Mouse (Mus musculus) spleen, postnatal 14 days (tissue): ENCODE data around the gene Zp1.

Experiments
- DNase-seq, 2 experiments: peaks; one replicate each; pipeline ENCODE4 v3.0.0; 2021 to 2022; ENCODE audit warnings: low spot score in 2 of 2

The Zp1 gene

DNA sequence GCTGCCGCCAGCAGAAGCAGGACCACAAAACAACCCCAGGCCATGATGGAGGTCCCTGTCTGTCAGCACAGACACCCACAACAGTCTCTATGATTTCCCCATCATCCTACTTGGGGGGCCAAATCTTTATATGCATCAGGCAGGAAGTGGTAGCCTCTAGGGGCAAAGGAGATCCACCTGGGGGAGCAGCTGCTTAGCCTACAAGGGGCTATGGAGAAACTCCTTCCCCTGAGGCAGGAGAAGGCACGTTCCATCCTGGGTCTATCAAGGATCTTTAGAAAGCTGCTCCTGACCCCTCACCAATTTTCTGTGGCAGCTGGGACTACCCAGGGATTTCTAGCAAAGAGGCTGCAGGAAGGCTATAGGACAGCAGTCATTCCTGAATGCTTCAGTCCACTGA, at the start of gene Zp1:
TSS of gene Zp1 (minus strand) at position 101 of the 400 bp plus-strand sequence.
- DNase-seq, result no peak

DNA sequence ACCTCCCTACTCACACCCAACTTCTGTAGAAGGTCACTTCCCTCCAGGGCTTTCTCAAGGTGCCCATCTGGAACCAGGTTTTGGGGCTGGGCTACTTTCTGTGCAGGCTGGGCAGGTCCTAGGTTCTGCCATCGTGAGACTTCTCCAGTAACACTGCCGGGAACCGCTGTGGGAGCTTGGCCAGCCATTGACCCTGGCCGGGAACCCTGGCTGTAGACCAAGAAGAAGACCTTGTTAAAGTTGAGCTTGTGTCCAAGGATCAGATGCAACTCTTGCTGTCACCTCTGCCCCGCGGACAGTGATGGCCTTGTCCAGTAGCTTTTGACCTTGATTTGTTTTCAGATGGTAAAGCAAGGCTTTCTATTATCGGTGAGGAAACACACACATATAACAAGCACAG, 48.1 kb upstream of the Zp1 start:
- no peak for DNase-seq

DNA sequence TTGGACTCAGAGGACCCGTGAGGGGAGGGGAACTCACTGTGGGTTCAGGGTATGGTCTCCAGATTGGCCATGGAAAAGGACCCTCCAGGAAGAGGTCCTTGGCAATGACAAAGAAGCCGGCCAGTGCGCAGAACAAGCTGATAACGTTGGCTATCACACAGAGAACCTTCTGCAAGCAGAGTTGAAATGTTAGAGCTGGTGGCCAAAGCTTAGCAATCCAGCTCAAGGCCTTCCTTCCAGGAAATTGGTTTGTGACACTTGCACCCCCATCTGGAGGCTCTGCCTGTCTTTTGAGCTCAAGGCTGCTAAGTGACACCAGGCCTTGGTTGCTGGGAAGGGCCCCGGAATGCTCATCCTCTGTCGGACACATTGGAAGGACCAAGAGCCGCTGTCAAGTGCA, 45.3 kb upstream of the Zp1 start:
- no peak for DNase-seq

DNA sequence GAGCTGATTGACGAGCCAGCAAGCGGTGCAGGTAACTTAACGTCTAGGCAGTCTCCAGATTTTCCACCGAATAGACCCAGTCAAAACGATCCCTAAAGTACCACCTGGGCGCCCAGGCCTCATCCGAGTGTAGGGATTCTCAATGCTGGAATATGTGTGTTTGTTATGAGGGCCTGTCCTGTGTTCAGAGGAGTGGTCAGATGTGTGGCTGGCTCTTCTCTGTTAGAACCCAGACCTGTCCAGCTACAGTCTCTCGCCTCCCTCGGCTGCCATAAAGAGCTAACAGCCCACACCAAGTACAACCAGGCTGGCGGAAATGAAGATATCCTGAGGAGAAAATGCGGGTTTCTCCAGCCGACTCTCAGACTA, 39.5 kb upstream of the Zp1 start:
- DNase-seq, result no peak

DNA sequence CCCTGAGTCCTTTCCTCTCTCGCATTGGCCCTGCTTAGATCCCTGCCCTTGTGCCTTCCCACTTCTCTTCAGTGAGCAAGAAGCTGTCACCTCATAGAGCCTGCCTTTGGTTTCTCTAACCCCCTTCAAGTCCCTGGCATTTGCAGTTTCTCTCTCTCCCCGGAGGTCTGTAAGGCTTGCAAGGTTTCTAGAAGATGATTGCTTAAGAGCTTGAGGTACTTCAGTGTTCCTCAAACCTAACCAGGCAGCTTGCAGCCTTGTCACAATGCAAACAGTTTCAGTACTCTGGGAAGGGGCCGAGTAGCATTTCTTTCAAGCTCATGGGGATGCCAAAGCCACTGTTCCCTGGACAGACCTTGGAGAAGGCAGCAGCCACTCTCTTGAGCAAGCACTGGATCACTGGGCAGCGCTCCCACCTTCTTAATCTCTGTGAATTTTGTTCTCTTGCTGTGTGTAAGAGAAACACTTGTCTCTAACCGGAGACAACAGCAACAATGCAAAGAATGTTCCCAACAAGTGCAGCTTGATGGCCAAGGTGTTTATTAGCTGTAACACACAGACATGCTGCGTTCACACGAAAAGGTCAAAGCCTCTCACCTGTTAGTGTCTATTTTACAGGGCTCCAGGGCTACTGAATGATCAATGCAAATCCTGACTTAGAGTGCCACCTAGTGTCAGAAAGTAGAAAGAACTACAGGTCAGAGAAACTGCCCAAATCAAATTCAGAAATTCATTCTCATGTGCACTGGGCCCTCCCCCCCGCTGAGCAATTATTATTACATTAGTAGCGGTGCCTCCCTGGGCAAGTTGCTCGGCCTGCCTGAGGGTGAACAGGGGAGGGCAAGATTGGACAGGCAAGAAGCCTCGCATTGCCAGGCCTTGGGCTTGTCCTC, 38.9 kb upstream of the Zp1 start:
- DNase-seq, result peak in 1 of 2 experiments; percentile 29

DNA sequence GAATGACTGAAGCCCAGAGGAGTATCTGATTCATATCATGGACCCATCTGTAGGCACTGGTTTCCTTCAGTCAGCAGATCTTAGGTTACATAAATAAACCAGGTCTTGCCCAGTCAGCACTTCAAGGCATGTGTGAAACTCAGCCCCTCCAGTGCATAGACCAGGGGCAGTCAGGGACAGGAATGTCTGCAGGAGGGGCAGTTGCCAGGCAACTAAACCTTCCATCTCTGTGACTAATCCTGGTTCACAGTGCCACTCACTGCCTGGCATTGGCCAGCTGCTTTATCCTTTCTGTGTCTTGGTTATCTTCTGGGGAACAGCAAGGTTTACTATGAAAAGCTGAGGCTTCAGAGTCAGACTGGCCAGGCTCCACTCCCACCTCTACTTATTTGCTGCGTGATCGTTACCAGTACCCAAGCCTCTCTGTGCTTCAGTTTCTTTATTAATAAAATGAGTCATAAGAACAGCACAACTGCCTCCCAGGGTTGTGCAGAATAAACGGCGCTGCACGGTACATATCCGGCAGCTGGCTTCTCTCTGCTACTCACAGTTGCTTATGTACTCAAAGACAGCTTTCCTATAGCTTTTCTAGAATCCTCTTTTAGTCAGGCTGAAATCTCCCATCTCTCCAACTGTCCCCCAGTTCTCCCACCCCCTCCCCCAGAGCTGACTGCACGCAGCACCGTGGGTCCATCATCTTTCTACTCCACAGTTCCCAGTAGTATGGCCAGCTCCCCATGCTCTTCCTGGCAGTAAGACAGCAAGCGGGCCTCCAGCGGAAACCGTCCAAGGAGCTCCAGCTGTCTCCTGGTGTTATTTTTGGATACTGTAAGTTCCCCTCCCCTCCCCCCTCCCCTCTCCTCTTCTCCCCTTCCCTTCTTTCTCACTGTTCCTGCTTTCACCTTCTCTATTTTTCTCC, 31.8 kb upstream of the Zp1 start:
- DNase-seq, result no peak

DNA sequence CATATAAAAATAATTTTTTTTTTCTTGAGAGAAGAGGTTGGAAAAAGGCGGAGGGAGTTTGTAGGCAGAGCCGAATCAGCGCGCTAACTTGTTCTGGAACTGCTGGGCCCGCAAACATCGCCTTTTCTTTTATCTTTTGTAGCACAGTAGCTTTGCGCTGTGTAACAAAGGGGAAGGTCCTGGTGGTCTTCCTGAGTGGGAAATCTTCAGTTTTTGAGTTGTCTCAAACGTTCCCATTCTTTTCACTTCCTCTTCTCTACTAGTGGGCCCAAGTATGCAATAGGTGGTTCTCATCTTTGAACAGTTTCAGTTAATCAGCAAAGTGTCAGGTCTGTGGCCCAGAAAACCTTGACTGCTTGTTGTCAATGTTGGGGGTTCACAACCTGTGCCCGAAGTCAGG, 29.1 kb upstream of the Zp1 start:
- DNase-seq, result no peak

DNA sequence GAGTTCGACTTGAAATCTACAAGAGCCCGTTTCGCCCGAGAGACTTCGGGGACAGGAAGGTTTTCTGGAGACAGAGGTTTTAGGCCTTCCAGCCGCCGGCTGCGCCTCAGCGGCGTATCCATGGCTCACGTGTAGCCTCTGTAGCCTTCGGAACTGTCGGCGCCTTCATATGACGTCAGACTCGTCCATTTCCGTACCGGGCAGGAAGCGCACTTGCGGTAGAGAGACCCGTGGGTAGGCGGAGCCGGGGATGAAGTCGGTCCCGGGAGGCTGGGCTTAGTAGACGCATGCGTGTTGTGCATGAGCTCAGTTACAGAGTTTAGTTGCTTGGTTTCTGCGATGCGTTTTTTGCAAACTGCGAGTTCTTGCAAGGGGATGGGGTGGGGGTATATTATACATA, 28.7 kb upstream of the Zp1 start, which contains the start of gene Ccdc86:
TSS of gene Ccdc86 (minus strand) at position 155 of the 400 bp plus-strand sequence.
- DNase-seq, result peak; percentile 81 to 93

GRCm38 (mm10) chr19:10948416-10948815, 28.0 kb upstream of the Zp1 start:
- DNase-seq, result no peak

- no peak for DNase-seq
Observed at GRCm38 (mm10) chr19:10947219-10947618, 26.8 kb upstream of the Zp1 start.

- DNase-seq, result no peak
Observed at GRCm38 (mm10) chr19:10946506-10946905, 26.1 kb upstream of the Zp1 start.

GRCm38 (mm10) chr19:10943955-10944354, 23.5 kb upstream of the Zp1 start:
- DNase-seq, result no peak

- no peak for DNase-seq
Observed at GRCm38 (mm10) chr19:10940801-10941457, 20.5 kb upstream of the Zp1 start.

DNA sequence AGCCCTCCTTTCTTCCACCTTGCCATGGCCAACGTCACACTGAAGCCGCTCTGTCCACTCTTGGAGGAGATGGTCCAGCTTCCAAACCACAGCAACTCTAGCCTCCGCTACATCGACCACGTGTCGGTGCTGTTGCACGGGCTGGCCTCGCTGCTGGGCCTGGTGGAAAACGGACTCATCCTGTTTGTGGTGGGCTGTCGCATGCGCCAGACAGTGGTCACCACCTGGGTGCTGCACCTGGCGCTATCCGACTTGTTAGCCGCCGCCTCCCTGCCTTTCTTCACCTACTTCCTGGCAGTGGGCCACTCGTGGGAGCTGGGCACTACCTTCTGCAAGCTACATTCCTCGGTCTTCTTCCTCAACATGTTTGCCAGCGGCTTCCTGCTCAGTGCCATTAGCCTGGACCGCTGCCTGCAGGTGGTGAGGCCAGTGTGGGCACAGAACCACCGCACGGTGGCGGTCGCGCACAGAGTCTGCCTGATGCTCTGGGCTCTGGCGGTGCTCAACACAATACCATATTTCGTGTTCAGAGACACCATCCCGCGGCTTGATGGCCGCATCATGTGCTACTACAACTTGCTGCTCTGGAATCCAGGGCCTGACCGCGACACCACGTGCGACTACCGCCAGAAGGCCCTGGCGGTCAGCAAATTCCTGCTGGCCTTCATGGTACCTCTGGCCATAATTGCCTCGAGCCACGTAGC, 19.8 kb upstream of the Zp1 start:
- peak; percentile 21 to 50 for DNase-seq

DNA sequence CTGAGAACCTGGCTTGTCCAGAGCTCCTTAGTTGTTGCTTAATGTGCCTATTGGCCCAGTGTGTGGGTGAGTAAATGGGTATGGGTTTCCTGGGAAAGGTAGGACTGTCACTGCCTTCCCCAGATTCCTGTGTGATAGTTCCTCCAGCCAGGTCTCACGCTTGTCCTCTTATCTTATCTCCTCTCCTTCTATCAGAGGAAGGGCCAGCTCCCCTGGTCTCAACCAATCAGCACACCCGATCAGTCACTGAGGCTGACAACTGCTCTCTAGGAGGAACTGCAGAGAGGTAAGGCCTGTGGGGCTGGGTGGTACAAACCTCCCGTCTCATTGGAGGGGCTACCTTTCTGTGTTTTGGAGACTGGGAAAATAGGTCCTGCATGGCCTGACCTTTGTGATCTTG, 18.3 kb upstream of the Zp1 start:
- no peak for DNase-seq

DNA sequence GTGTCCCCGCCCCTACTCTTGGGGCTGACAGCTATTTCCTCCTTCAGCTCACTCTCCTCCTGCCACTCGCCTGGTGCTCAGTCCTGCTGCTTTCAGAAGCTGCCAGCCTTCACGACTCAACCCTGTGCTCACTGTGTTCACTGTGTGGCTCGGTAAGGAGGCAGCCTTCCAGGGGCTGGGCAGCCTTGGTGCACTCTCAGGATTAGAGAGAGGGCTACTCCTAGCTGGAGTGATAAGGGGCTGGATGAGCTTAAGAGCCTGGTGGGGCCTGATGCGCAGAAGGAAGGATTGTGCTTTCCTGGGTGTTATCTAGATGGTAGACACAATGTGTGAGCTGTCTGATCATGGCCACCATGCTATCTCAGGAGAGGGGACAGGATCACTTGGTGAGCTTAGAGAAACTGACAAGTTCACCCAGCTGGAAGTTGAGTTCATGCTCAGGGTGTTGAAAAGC, 16.7 kb upstream of the Zp1 start, which contains the start of gene Ptgdr2:
TSS of gene Ptgdr2 (plus strand) at position 51 of the 454 bp plus-strand sequence.
- no peak for DNase-seq

DNA sequence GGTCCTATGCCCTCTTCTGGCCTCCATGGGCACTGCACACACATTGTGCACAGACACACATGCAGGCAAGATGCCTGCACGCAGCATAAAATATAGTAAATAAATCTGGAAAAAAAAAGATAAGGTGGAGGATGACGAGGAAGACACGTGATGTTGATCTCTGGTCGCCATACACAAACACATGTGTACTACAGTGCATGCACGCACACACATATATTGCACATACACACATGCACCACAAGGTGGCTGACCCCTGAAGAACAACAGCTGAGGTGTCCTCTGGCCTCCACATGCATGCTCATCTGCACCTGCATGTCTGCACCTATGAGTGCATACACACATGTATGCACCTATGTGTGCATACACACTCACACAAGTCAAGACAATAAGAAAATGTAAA, 15.6 kb upstream of the Zp1 start:
- DNase-seq, result no peak

GRCm38 (mm10) chr19:10935029-10935428, 14.6 kb upstream of the Zp1 start:
- no peak for DNase-seq

GRCm38 (mm10) chr19:10930641-10931040, 10.2 kb upstream of the Zp1 start:
- no peak for DNase-seq

DNA sequence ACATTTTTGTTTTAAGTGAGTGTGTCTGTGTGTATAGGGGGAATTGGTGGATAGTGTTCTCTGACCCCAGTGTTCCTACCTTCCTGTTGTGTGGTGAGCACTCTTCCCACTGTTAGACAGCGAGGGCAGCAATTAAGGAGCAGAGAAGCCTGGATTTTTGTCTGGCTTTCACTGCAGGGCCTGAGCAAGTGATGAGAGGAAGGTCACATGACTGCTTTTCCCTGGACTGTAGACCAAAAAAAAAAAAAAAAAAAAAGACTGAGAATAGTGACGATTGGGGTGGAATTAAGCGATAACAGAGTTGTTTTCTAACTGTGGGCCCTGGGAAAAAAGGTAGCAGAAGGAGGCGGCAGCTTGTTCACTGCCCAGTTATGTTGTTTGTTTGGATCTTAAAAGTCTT, 6.2 kb upstream of the Zp1 start:
- DNase-seq, result no peak

DNA sequence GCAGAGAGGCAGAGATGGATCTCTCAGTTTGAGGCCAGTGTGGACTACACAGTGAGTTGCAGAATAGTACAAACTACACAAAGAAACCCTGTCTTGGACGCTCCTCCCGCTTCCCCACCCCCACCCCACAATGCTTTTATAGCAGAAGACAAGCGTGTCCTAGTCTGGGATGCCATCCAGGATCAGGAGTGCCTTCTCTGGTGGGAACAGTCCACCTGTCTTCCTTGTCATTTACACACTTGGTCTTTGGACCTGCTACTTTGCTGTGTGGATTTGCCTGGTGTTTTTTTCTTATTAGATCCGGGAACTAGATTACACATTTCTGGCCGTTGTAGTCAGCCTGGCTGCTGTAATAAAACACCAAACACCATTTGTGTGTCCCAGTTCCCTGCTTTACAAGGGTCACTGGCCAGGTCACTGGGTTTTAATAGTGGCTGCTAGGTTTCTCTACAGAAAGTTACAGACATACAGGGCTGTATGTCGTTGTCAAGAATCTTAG, 5.7 kb upstream of the Zp1 start:
- DNase-seq, result no peak
